Comparison of ENCODE assay signal across 18 mouse cellular contexts in the genomic region with DNA sequence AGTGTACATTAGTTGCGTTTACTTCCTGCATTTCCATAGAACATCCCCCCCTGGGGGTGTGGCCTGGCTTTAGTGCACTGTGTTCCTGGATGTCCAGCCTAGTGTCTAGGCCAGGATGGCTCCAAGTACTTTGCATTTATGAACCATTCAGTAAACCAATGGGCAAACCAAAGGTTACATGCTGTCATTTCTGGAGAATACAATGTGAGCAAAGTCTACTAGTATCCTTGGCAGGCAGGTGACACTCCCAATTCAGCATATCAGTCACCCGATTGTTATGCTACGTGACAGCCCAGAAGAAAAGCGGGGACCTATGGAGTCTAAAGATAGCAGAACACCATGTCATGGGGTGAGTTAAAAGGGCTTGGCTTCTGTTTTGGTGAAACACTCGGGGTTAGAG.
DNase-seq lines count a peak whose midpoint lies in the region; ATAC-seq and TF ChIP-seq lines count a peak whose summit lies in the region.
"Had no signal": no experiment of that assay in that cellular context is flagged by ENCODE, and none has a peak within 500 bp of the region (broad histone marks: within the 10 kb centered on the region; RNA-seq: fewer than 3 reads in every experiment).

No protein-coding gene starts in this region.

- H3K27ac ChIP-seq in cortical plate, adult 2 months (ENCODE audit: insufficient read depth, low read length) = peak overlapping the region; percentile 64
- H3K27ac ChIP-seq in intestine, embryonic 14.5 days (ENCODE audit: low read depth) = no peak overlapping the region
- no peak overlapping the region for H3K27ac ChIP-seq in liver, postnatal 0 days (ENCODE audit: low read depth)
- H3K27ac ChIP-seq: forebrain, embryonic 10.5 days; hindbrain, embryonic 13.5 days; liver, embryonic 13.5 days had no signal

- TF ChIP-seq CTCF in cortical plate, adult 2 months (IDR thresholded peaks at IDR 0.05; ENCODE audit: extremely low read depth, insufficient read depth, low read length) = no peak
- TF ChIP-seq CTCF in liver, postnatal 0 days (IDR thresholded peaks at IDR 0.05; ENCODE audit: low read depth) = no peak

- no peak overlapping the region for H3K9ac ChIP-seq in intestine, embryonic 14.5 days (ENCODE audit: low read length)
- no peak overlapping the region for H3K9ac ChIP-seq in liver, postnatal 0 days (replicated peaks)
- H3K9ac ChIP-seq: hindbrain, embryonic 13.5 days; liver, embryonic 13.5 days had no signal

- no peak for TF ChIP-seq POLR2A in cortical plate, adult 2 months (IDR thresholded peaks at IDR 0.05; ENCODE audit: extremely low read depth, insufficient read depth, low read length)

- no peak overlapping the region for H3K4me3 ChIP-seq in cortical plate, adult 2 months (ENCODE audit: insufficient read depth, low read length)
- H3K4me3 ChIP-seq in intestine, embryonic 14.5 days (ENCODE audit: low read depth, low read length) = no peak overlapping the region
- H3K4me3 ChIP-seq in liver, postnatal 0 days (ENCODE audit: low read depth, low read length) = no peak overlapping the region
- H3K4me3 ChIP-seq: forebrain, embryonic 10.5 days; hindbrain, embryonic 13.5 days; liver, embryonic 13.5 days; myocyte had no signal

- 0 out of 2 replicates have a peak, but pooled peaks have one; percentile 23 for ATAC-seq in intestine, embryonic 14.5 days (replicated peaks; ENCODE audit: low FRiP score, low TSS enrichment, low read depth)
- peak; percentile 40; the same call in 1 of the 2 replicates for ATAC-seq in liver, postnatal 0 days
- ATAC-seq: Patski had no signal

- no peaks in the 10 kb centered on the region for H3K36me3 ChIP-seq in intestine, embryonic 14.5 days (ENCODE audit: control insufficient read depth, insufficient read depth, low read length)
- H3K36me3 ChIP-seq in liver, postnatal 0 days (replicated peaks; ENCODE audit: insufficient read depth, low read length) = no peaks in the 10 kb centered on the region
- H3K36me3 ChIP-seq: forebrain, embryonic 10.5 days; hindbrain, embryonic 13.5 days; liver, embryonic 13.5 days had no signal

- H3K9me3 ChIP-seq in intestine, embryonic 14.5 days (ENCODE audit: control insufficient read depth, low read length) = no peaks in the 10 kb centered on the region
- H3K9me3 ChIP-seq in liver, postnatal 0 days (ENCODE audit: low read length) = no peaks in the 10 kb centered on the region
- H3K9me3 ChIP-seq: forebrain, embryonic 10.5 days; hindbrain, embryonic 13.5 days; liver, embryonic 13.5 days had no signal

- TF ChIP-seq EP300 in liver, postnatal 0 days (IDR thresholded peaks at IDR 0.05; ENCODE audit: low read depth) = no peak

- peak; percentile 66 to 71 for DNase-seq in heart, adult 18-20 months
- no peak for DNase-seq in heart, postnatal 25 days (ENCODE audit: low spot score)
- no peak for DNase-seq in intestine, embryonic 14.5 days (ENCODE audit: low spot score)
- no peak for DNase-seq in liver, postnatal 0 days
- DNase-seq in lung, postnatal 10 days = no peak
- DNase-seq in cerebellum, adult 9-10 months = no peak
- DNase-seq in layer of hippocampus, adult 9-11 months = no peak
- DNase-seq: cerebellum, adult 11-12 months; gastrocnemius, postnatal 25 days; kidney, adult 8-10 months; liver, embryonic 13.5 days; thymus, adult 18-20 months had no signal

- WGBS in intestine, embryonic 14.5 days = 76% methylated on average over 5 of the region's 5 CpGs
- 66% methylated on average over 5 of the region's 5 CpGs for WGBS in liver, postnatal 0 days (ENCODE audit: insufficient replicate concordance)

- peaks cover 25% of the 10 kb centered on the region for H3K4me1 ChIP-seq in cortical plate, adult 2 months (ENCODE audit: control insufficient read depth, insufficient read depth, low read length)
- peaks cover 7% of the 10 kb centered on the region; the same call in 1 of the 2 replicates for H3K4me1 ChIP-seq in intestine, embryonic 14.5 days (replicated peaks; ENCODE audit: control insufficient read depth, insufficient read depth, low read length)
- H3K4me1 ChIP-seq in liver, postnatal 0 days (ENCODE audit: insufficient read depth) = peaks cover 18% of the 10 kb centered on the region
- H3K4me1 ChIP-seq: forebrain, embryonic 10.5 days; hindbrain, embryonic 13.5 days had no signal

- no peaks in the 10 kb centered on the region for H3K27me3 ChIP-seq in intestine, embryonic 14.5 days (replicated peaks; ENCODE audit: control insufficient read depth, insufficient read depth, low read length)
- H3K27me3 ChIP-seq in liver, postnatal 0 days (ENCODE audit: insufficient read depth, low read length) = no peaks in the 10 kb centered on the region
- H3K27me3 ChIP-seq: hindbrain, embryonic 13.5 days; liver, embryonic 13.5 days; Patski had no signal

- intact Hi-C loops in heart, postnatal 25 days (cut with DNase I) = no loop called here

- H3K4me2 ChIP-seq in intestine, embryonic 14.5 days (ENCODE audit: low read length) = no peak overlapping the region
- no peak overlapping the region for H3K4me2 ChIP-seq in liver, postnatal 0 days (ENCODE audit: low read depth, low read length)
- H3K4me2 ChIP-seq: hindbrain, embryonic 13.5 days; liver, embryonic 13.5 days; midbrain, embryonic 11.5 days had no signal

Comparison
In these comparisons a context has a peak if more than half of its experiments do, and no peak if none do; other contexts are left out.
1. DNase-seq: peak in heart, adult 18-20 months (2 of 2); none in heart, postnatal 25 days (single experiment), intestine, embryonic 14.5 days (single experiment), liver, postnatal 0 days (single experiment), lung, postnatal 10 days (single experiment), cerebellum, adult 9-10 months (single experiment) and layer of hippocampus, adult 9-11 months (single experiment).